Mouse (Mus musculus) kidney, adult 9 months (tissue): Measurements from ENCODE around the gene Sec24b.

Experiments used
- DNase-seq: peaks from one replicate; pipeline ENCODE4 v3.0.0; 2022

Gene Sec24b

GRCm38 (mm10) chr3:130061281-130061680, at the start of gene Sec24b:
TSS of gene Sec24b (minus strand) at chr3:130061553.
- DNase-seq, result peak; percentile 51

DNA sequence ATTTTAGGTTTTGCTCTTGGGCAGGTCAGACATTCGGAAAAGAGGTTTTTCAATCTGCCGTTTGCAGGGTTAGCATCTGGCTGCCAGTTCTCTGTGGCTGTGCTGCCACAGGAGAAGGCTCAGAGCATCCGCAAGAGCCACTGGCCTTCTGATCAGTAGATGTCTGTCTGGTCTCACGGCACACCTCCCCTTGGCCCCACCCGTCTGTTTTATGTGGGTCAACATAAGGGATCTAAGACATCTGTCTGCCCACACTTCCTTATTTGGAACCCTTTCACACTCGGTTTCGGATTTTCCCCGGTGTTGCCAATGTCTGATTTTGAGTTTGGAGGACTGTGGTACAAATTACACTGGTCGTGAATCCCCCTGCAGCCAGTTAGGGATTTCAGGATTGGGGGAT, 43.1 kb upstream of the Sec24b start:
- no peak for DNase-seq

GRCm38 (mm10) chr3:130103486-130103885, 42.1 kb upstream of the Sec24b start:
- DNase-seq, result peak; percentile 18

DNA sequence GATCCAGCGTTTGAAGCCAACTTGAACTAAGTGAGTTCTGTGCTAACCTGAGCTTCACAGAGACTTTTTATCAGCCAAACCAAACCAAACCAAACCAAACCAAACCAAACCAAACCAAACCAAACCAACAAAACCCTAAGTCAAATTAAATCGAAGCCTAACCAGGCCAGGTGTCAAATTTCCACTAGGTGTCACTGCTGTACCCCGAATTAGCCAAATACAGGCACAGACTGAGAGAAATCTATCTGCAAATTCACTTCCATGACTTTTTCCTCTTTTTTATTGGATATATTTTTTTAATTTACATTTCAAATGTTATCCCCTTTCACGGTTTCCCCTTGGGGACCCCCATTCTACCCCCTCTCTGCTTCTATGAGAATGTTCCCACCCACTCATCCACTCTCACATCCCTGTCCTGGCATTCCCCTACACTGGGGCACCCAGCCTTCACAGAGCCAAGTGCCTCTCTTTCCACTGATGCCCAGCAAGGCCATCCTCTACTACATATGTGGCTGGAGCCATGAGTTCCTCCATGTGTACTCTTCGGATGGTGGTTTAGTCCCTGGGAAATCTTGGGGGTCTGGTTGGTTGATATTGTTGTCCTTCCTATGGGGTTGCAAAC, 33.9 kb upstream of the Sec24b start:
- DNase-seq, result peak; percentile 42

DNA sequence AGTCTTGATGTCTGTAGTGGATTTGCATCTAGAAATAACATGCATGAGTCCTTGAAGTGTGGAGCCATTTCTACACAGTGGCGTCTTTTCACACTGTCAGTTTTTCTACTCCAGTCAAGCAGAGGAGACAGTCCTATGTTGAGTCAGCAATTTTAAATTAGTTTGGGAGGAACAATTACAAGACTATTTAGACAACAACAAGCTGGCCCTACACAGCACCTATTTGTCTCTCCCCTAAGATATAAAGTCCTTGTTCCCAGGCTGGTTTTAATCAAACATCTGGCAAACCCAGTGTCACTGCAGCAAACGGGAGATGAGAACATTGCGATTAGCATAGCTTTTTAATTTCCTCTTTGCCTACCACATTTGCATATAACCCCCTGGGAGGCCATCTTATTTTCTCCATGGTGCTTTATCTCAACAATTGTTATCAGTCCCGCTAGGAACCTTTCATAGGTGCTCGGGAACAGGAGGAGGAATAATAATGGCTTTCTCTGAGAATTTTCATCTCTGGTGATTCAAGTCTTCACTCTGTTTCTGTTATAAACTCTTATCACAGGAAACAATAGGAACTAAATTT, 32.9 kb upstream of the Sec24b start:
- DNase-seq, result no peak

DNA sequence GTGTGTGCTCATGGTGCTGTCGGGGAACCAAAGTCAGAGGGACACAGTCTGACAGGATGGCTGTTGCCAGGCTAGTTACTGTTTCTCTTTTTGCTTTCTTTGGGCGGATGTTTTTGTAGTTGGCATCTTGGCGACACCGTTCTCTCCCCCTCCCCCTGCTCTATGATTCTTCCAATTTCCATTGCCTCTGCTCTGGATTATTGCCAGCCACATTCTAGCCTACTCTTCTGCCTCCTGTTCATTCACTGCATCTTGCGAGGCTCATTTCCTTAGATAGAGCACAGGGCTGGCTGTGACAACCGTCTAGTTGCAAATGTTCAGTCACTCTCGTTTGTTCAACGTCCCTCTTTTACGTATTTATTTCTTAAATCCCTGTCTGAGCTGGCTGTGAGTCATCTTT, 29.1 kb upstream of the Sec24b start:
- DNase-seq, result no peak

GRCm38 (mm10) chr3:130088654-130089053, 27.3 kb upstream of the Sec24b start:
- no peak for DNase-seq

DNA sequence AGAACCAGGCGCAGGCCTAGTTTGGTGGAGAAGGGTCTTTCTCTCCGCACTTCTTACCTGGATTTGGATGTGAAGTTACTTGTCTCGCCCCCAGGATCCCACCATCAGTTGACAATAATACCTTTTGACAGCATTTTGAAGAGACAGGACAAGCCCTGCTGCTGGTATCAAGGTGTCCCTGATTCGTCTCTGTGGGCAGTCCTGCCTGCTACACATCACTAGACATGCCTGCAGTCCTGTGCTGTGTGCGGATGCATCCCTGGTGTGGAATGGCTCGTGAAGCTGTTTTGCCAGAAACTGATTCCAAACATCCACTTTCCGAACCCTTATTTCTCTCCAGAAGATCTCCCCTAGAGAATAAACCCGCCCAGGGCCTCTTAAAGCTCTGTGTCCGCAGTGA, 26.1 kb upstream of the Sec24b start:
- DNase-seq, result no peak

GRCm38 (mm10) chr3:130086372-130087080, 25.2 kb upstream of the Sec24b start:
- DNase-seq, result no peak

GRCm38 (mm10) chr3:130083312-130083711, 22.0 kb upstream of the Sec24b start:
- no peak for DNase-seq

DNA sequence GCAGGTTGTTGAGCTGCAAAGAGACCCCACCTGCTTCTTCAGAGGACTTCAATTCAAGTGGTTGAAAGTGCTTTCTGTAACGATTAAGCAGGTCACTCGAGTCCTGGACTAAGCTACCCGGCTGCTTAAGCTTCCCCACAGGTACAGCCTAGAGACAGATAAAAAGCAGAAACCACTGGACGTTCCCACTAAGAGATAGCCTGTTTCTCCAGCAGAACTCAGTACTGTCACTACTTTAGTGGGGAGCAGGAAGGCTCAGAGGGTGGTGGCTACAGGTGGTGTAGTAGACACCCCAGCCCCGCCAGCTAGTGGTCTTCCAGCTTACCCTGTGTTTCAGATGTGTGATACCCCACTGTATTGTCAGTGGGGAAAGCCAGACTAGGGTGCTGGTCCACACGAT, 19.3 kb upstream of the Sec24b start:
- no peak for DNase-seq

DNA sequence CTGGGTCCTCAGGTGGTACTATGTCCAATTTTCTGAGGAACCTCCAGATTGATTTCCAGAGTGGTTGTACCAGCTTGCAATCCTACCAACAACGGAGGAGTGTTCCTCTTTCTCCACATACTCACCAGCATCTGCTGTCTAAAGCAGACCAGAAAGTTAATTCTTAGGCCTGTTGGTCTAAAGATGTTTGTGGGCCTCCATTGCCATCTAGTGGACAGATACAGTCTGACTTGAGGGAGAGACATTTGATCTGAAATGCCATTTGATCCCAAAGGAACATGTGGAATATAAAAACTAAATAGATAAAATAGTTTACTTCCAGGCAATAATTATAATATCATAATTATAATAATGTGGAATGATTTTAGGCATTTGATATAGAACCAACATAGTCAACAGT, 18.4 kb upstream of the Sec24b start:
- DNase-seq, result peak; percentile 80

DNA sequence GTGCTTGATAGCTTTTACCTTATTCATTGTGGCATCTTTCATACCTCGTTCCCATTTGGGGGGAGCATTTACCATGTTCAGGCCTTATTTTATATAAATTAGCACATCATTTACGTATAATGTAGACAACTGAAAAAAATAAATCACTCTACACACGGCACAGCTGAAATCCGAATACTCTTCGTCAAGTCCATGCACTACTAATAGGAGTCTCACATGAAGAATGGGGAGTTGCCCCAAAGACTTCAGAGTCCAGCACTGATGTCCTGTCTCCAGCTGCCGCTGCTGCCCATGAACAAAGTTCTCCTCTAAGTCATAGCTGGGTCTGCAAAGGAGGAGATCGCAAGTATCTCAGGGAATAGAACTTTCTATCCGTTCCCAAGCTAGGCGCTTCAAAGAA, 15.9 kb upstream of the Sec24b start:
- no peak for DNase-seq

DNA sequence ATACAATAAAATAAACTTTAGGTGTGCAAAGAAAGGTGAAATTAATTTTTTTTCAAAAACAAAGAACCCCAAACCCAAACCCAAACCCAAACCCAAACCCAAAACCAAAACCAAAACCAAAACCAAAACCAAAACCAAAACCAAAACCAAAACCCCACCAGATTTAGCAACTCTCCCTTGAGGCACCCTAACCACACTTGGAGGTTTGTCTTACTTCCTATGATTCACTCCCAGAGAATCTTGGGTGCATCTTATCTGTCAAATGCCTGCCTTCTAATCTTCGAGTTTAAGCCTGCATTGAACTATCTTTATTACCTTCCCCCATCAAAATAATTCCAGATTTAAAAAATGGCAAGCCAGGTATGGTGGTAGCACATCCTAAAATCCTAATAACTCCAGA, 14.4 kb upstream of the Sec24b start:
- DNase-seq, result no peak

GRCm38 (mm10) chr3:130073085-130073484, 11.7 kb upstream of the Sec24b start:
- DNase-seq, result no peak

DNA sequence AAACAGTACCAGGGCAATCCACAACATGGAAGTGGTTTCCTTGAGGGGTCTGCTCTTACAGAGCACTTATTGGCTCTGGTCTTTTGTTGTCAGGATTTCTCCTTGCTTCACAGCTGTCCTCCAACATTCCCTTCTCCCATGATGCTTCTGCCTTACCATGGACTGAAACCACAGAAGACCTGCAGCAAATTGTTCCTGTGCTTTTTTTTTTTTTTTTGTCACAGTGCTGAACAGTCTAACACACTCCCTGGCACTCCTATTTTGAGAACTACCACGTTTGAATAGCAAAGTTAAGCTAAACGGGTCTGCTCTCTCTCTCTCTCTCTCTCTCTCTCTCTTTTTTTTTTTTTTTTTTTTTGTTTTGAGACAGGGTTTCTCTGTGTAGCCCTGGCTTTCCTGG, 10.6 kb upstream of the Sec24b start:
- no peak for DNase-seq

GRCm38 (mm10) chr3:130060396-130061029, 840 bp downstream of the Sec24b start:
- DNase-seq, result peak; percentile 72

GRCm38 (mm10) chr3:130059805-130060395, 1.5 kb downstream of the Sec24b start:
- DNase-seq, result no peak

DNA sequence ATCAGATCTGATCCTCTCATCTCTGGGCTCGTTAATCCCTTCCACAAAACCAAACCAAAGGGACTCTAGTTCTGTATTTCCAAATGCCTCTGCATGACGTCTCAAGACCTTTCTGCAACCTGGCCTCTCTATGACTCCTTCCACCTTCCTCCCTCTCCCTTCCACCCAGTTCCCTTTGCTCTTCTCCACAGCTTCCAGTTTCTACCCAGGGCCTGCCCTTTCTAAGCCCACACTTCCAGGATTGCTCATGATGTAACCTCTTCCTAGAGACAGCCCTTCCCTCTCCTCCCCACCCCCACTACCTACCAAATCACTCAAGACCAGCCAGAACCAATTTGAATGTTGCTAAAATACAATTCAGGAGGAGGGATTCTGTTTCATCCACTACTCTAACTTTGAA, 2.9 kb downstream of the Sec24b start:
- DNase-seq, result no peak

GRCm38 (mm10) chr3:130057569-130058345, 3.6 kb downstream of the Sec24b start:
- DNase-seq, result no peak

GRCm38 (mm10) chr3:130055416-130056385, 5.7 kb downstream of the Sec24b start:
- DNase-seq, result peak; percentile 60
